Mouse (Mus musculus) hematopoietic multipotent progenitor cell, adult 10-12 weeks (in vitro differentiated cells): ENCODE results near the gene Bace1. TPM values are rescaled to one million over a fixed set of nuclear protein-coding genes. Genes with fewer than 3 reads are reported as not detected.

Source experiments
- polyA plus RNA-seq: library from polyadenylated mRNA; stranded (reverse); fragments of >175 nt; gene quantifications from 2 replicates; pipeline ENCODE4 v1.2.3, GENCODE M21; 2012; ENCODE audit warnings: low replicate concordance

Gene Bace1
- 0.46 and 0.89 TPM in 2 replicates for polyA plus RNA-seq

GRCm38 (mm10) chr9:45838434-45839138 is at the start of gene Bace1:
Gene Bace1, plus strand, starts transcription at chr9:45838580.

GRCm38 (mm10) chr9:45828291-45828963 is 10.0 kb upstream of the Bace1 start, which contains the start of gene Cep164:
Gene Cep164, minus strand, starts transcription at chr9:45828691.

GRCm38 (mm10) chr9:45906355-45907077 is 68.1 kb downstream of the Bace1 start, which contains the start of the genes Pcsk7 and Rnf214:
Gene Pcsk7, plus strand, starts transcription at chr9:45906497.
Gene Rnf214, minus strand, starts transcription at chr9:45906911.

Other genes with a start within 250 kb of the Bace1 start
- gene Cep164, start 9.9 kb upstream of the Bace1 start, polyA plus RNA-seq: 95.1 and 185 TPM in 2 replicates
- gene Pcsk7, start 67.9 kb downstream of the Bace1 start, polyA plus RNA-seq: 12.6 and 13.0 TPM in 2 replicates
- gene Rnf214, start 68.3 kb downstream of the Bace1 start, polyA plus RNA-seq: 11.7 and 16.1 TPM in 2 replicates
- 0.72 and 2.9 TPM in 2 replicates for gene Tagln, start 97.5 kb downstream of the Bace1 start, polyA plus RNA-seq
- 66.6 and 188 TPM in 2 replicates for gene Sidt2, start 116.7 kb downstream of the Bace1 start, polyA plus RNA-seq
- 59.1 and 67.6 TPM in 2 replicates for gene Pafah1b2, start 174.1 kb downstream of the Bace1 start, polyA plus RNA-seq
- gene Sik3, start 174.2 kb downstream of the Bace1 start, polyA plus RNA-seq: 17.7 and 19.2 TPM in 2 replicates